Mouse (Mus musculus) CH12.LX (cell line): ENCODE measurements around the gene D630003M21Rik. TPM values are rescaled to one million over a fixed set of nuclear protein-coding genes. Genes with fewer than 3 reads are reported as not detected.

Experiments
- DNase-seq: peaks from one replicate; pipeline ENCODE4 v3.0.0-alpha.2; 2013; ENCODE audit errors: extremely low read depth
- H3K27ac ChIP-seq: 2 replicates; pipeline ENCODE4 v1.5.1; 2012; ENCODE audit warnings: low read depth, mild to moderate bottlenecking, control low read depth, moderate library complexity; ENCODE audit not compliant: insufficient read depth
- H3K27me3 ChIP-seq: replicated peaks from 2 replicates; pipeline ENCODE3; 2012; ENCODE audit warnings: inconsistent platforms
- H3K36me3 ChIP-seq, 2 experiments: replicated peaks in 1 of 2; 2 replicates each; pipeline versions ENCODE3 to v1.6.1; 2012; ENCODE audit warnings: inconsistent platforms in 1 of 2, low read length in 1 of 2, mild to moderate bottlenecking in 1 of 2, mixed read lengths in 1 of 2, moderate library complexity in 1 of 2; ENCODE audit not compliant: control insufficient read depth in 1 of 2, insufficient read depth in 1 of 2
- H3K4me1 ChIP-seq, 2 experiments: 2 replicates each; pipeline ENCODE4 v1.6.1; 2012; ENCODE audit warnings: inconsistent platforms in 1 of 2, moderate library complexity in 1 of 2; ENCODE audit not compliant: insufficient read depth in 2 of 2, control insufficient read depth in 1 of 2
- H3K4me2 ChIP-seq: 2 replicates; pipeline ENCODE4 v1.6.1; 2012; ENCODE audit warnings: low read depth, mild to moderate bottlenecking, control low read depth; ENCODE audit not compliant: poor library complexity, insufficient read depth, severe bottlenecking
- H3K4me3 ChIP-seq, 3 experiments: fragments of 150-350 bp in 1 of 3; sonication (generic) in 1 of 3; replicated peaks in 1 of 3; 2 replicates each; pipeline versions ENCODE3 to v1.5.1; 2011 to 2012; ENCODE audit warnings: low read depth in 2 of 3, low read length in 2 of 3, mild to moderate bottlenecking in 2 of 3, moderate library complexity in 2 of 3, control low read depth in 1 of 3, improper control_type of control experiment in 1 of 3, inconsistent platforms in 1 of 3, mixed read lengths in 1 of 3; ENCODE audit not compliant: poor library complexity in 1 of 3
- H3K79me2 ChIP-seq: replicated peaks from 2 replicates; pipeline ENCODE4 v1.6.1; 2012; ENCODE audit warnings: mild to moderate bottlenecking, moderate library complexity; ENCODE audit not compliant: control insufficient read depth, poor library complexity, insufficient read depth, severe bottlenecking; ENCODE audit errors: extremely low read depth
- H3K9ac ChIP-seq: 2 replicates; pipeline ENCODE4 v1.6.1; 2012; ENCODE audit warnings: low read depth, mild to moderate bottlenecking, control low read depth, moderate library complexity; ENCODE audit not compliant: insufficient read depth
- H3K9me3 ChIP-seq: replicated peaks from 2 replicates; pipeline ENCODE3; 2012; ENCODE audit warnings: low read length, inconsistent platforms, mixed read lengths
- BHLHE40 ChIP-seq: IDR thresholded peaks from 2 replicates; pipeline ENCODE4 v1.6.1; 2011; ENCODE audit warnings: mild to moderate bottlenecking, low read depth, low read length, improper control_type of control experiment
- CHD1 ChIP-seq: IDR thresholded peaks from 2 replicates; pipeline ENCODE4 v1.6.1; 2012; ENCODE audit warnings: low read depth, low read length, improper control_type of control experiment, inconsistent platforms
- CHD2 ChIP-seq: IDR thresholded peaks from 2 replicates; pipeline ENCODE4 v1.6.1; 2011; ENCODE audit warnings: low read length, improper control_type of control experiment
- E2F4 ChIP-seq: IDR thresholded peaks from 2 replicates; pipeline ENCODE4 v1.6.1; 2011; ENCODE audit warnings: low read depth, low read length, improper control_type of control experiment; ENCODE audit not compliant: insufficient replicate concordance
- ELF1 ChIP-seq: IDR thresholded peaks from 2 replicates; pipeline ENCODE4 v1.6.1; 2014; ENCODE audit warnings: low read depth, mild to moderate bottlenecking, inconsistent platforms, low read length, improper control_type of control experiment
- ETS1 ChIP-seq: conservative IDR thresholded peaks from 2 replicates; pipeline ENCODE4 v1.6.1; 2012; ENCODE audit warnings: low read depth, mild to moderate bottlenecking, inconsistent platforms, low read length, improper control_type of control experiment, moderate library complexity
- GABPA ChIP-seq: IDR thresholded peaks from 2 replicates; pipeline ENCODE4 v1.6.1; 2012; ENCODE audit warnings: low read depth, low read length, improper control_type of control experiment, inconsistent platforms; ENCODE audit not compliant: insufficient replicate concordance
- IRF4 ChIP-seq: IDR thresholded peaks from 2 replicates; pipeline ENCODE4 v1.6.1; 2014; ENCODE audit warnings: low read depth, mild to moderate bottlenecking, inconsistent platforms, low read length, improper control_type of control experiment
- JUN ChIP-seq: IDR thresholded peaks from 2 replicates; pipeline ENCODE4 v1.6.1; 2011; ENCODE audit warnings: low read depth, mild to moderate bottlenecking, low read length, improper control_type of control experiment, moderate library complexity; ENCODE audit not compliant: insufficient read depth
- JUND ChIP-seq: conservative IDR thresholded peaks from 2 replicates; pipeline ENCODE4 v1.6.1; 2011; ENCODE audit warnings: low read depth, low read length, improper control_type of control experiment
- MAFK ChIP-seq: IDR thresholded peaks from 2 replicates; pipeline ENCODE4 v1.6.1; 2011; ENCODE audit warnings: low read length, improper control_type of control experiment; ENCODE audit not compliant: insufficient replicate concordance
- MYC ChIP-seq: IDR thresholded peaks from 2 replicates; pipeline ENCODE4 v1.6.1; 2011; ENCODE audit warnings: low read depth, mild to moderate bottlenecking, improper control_type of control experiment, low read length
- NELFE ChIP-seq: IDR thresholded peaks from 2 replicates; pipeline ENCODE4 v1.6.1; 2011; ENCODE audit warnings: low read depth, low read length, improper control_type of control experiment
- NRF1 ChIP-seq: IDR thresholded peaks from 2 replicates; pipeline ENCODE4 v1.6.1; 2014; ENCODE audit warnings: low read depth, mild to moderate bottlenecking, inconsistent platforms, low read length, improper control_type of control experiment, moderate library complexity
- PAX5 ChIP-seq: IDR thresholded peaks from 2 replicates; pipeline ENCODE4 v1.6.1; 2012; ENCODE audit warnings: low read length, inconsistent platforms, mixed read lengths
- POLR2A ChIP-seq: IDR thresholded peaks from 2 replicates; pipeline ENCODE4 v1.6.1; 2011; ENCODE audit warnings: low read depth, mild to moderate bottlenecking, improper control_type of control experiment, low read length
- POLR2AphosphoS2 ChIP-seq: IDR thresholded peaks from 2 replicates; pipeline ENCODE4 v1.6.1; 2011; ENCODE audit warnings: low read depth, low read length, improper control_type of control experiment
- RCOR1 ChIP-seq: conservative IDR thresholded peaks from 2 replicates; pipeline ENCODE4 v1.6.1; 2012; ENCODE audit warnings: low read depth, mild to moderate bottlenecking, inconsistent platforms, low read length, improper control_type of control experiment
- SIN3A ChIP-seq: IDR thresholded peaks from 2 replicates; pipeline ENCODE4 v1.6.1; 2012; ENCODE audit warnings: low read length, improper control_type of control experiment, inconsistent platforms
- TBP ChIP-seq: conservative IDR thresholded peaks from 2 replicates; pipeline ENCODE4 v1.6.1; 2011; ENCODE audit warnings: low read depth, low read length, improper control_type of control experiment
- TCF12 ChIP-seq: IDR thresholded peaks from 2 replicates; pipeline ENCODE4 v1.6.1; 2014; ENCODE audit warnings: low read depth, mild to moderate bottlenecking, inconsistent platforms, low read length, improper control_type of control experiment
- USF1 ChIP-seq: IDR thresholded peaks from 2 replicates; pipeline ENCODE4 v1.6.1; 2014; ENCODE audit warnings: low read depth, mild to moderate bottlenecking, inconsistent platforms, low read length, improper control_type of control experiment
- USF2 ChIP-seq: conservative IDR thresholded peaks from 2 replicates; pipeline ENCODE4 v1.6.1; 2011; ENCODE audit warnings: low read depth, low read length, improper control_type of control experiment
- ZC3H11A ChIP-seq: IDR thresholded peaks from 2 replicates; pipeline ENCODE4 v1.6.1; 2012; ENCODE audit warnings: low read depth, mild to moderate bottlenecking, inconsistent platforms, low read length, improper control_type of control experiment
- ZKSCAN1 ChIP-seq: IDR thresholded peaks from 2 replicates; pipeline ENCODE4 v1.6.1; 2012; ENCODE audit warnings: low read depth, inconsistent platforms, low read length, improper control_type of control experiment, borderline replicate concordance
- ZNF384 ChIP-seq: IDR thresholded peaks from 2 replicates; pipeline ENCODE4 v1.6.1; 2012; ENCODE audit warnings: low read depth, low read length, improper control_type of control experiment, inconsistent platforms
- dilution Hi-C: fragments of 300-500 bp; cut with MboI; formaldehyde crosslinking; loops from 2 replicates; pipeline ENCODE4 v1.14.3; 2020; ENCODE audit warnings: low sequenced_read_pairs; ENCODE audit not compliant: extremely low pct_unique_long_range_greater_than_20kb, extremely low pct_ligation_motif_present
- in situ Hi-C: fragments of 300-500 bp; cut with MboI; formaldehyde crosslinking; loops from 3 replicates; pipeline ENCODE4 v1.14.3; 2019; ENCODE audit warnings: low sequenced_read_pairs, low pct_ligation_motif_present, low pct_unique_long_range_greater_than_20kb, mixed read lengths
- polyA plus RNA-seq: library from polyadenylated mRNA; unstranded; fragments of >175 nt; gene quantifications from 2 replicates; pipeline ENCODE4 v1.2.1, GENCODE M21; 2012; ENCODE audit warnings: low read depth; ENCODE audit not compliant: insufficient read length
- total RNA-seq, 2 experiments: library from RNA; depleted of rRNA; stranded (reverse); fragments of 300-350 nt in 1 of 2; fragments of >200 nt in 1 of 2; gene quantifications; 2 replicates each; pipeline ENCODE4 v1.2.3; 2012 to 2014

The D630003M21Rik gene
- total and polyA plus RNA-seq, 3 experiments = 0.23 to 1.4 (median 0.93) TPM

- no peak overlapping the region for H3K9ac ChIP-seq
- H3K4me2 ChIP-seq = no peak overlapping the region
- no peak for DNase-seq
- H3K9me3 ChIP-seq = peaks cover 3% of the 10 kb centered on the region
- peaks cover 12 to 32% of the 10 kb centered on the region in 2 experiments for H3K4me1 ChIP-seq
- in situ Hi-C loops = no loop called here
- H3K27ac ChIP-seq = no peak overlapping the region
- no peak overlapping the region for H3K4me3 ChIP-seq
- dilution Hi-C loops = no loop called here
- H3K27me3 ChIP-seq = peaks cover 10% of the 10 kb centered on the region
- no peaks in the 10 kb centered on the region for H3K79me2 ChIP-seq
- no peaks in the 10 kb centered on the region for H3K36me3 ChIP-seq
- no peak for TF ChIP-seq GABPA
- no peak for TF ChIP-seq CHD1
- TF ChIP-seq SIN3A = no peak
- no peak for TF ChIP-seq NRF1
- no peak for TF ChIP-seq ZNF384
- TF ChIP-seq ZC3H11A = no peak
- TF ChIP-seq USF2 = no peak
- TF ChIP-seq ZKSCAN1 = no peak
- no peak for TF ChIP-seq JUND
- no peak for TF ChIP-seq RCOR1
- TF ChIP-seq PAX5 = no peak
- TF ChIP-seq JUN = no peak
- TF ChIP-seq NELFE = no peak
- no peak for TF ChIP-seq E2F4
- no peak for TF ChIP-seq ELF1
- no peak for TF ChIP-seq POLR2A
- TF ChIP-seq TBP = no peak
- TF ChIP-seq USF1 = no peak
- TF ChIP-seq CHD2 = no peak
- no peak for TF ChIP-seq ETS1
Measured at GRCm38 (mm10) chr2:158161761-158162160, 67.3 kb downstream of the D630003M21Rik start.

- Histone ChIP-seq H3K9me3 (peaks cover 3% of the 10 kb centered on the region), H3K36me3 (no peaks in the 10 kb centered on the region), H3K4me3 (peak overlapping the region in 1 of 3 experiments; percentile 39), H3K27me3 (peaks cover 22% of the 10 kb centered on the region), H3K79me2 (no peaks in the 10 kb centered on the region), H3K9ac (peak overlapping the region; percentile 9; the same call in 1 of the 2 replicates), H3K27ac (no peak overlapping the region), H3K4me2 (peak overlapping the region; percentile 34; the same call in 1 of the 2 replicates), H3K4me1 (peaks cover 8 to 23% of the 10 kb centered on the region in 2 experiments)
- 0 out of 2 replicates have a peak, but pooled peaks have one; percentile 21 for TF ChIP-seq ELF1
- peak; percentile 17; the same call in 1 of the 2 replicates for TF ChIP-seq MAFK
- peak; percentile 36; the same call in 1 of the 2 replicates for TF ChIP-seq CHD2
- TF ChIP-seq ETS1 = peak; percentile 82
- no peak for TF ChIP-seq POLR2AphosphoS2
- TF ChIP-seq BHLHE40 = peak; percentile 50
- TF ChIP-seq TCF12 = peak; percentile 72
- TF ChIP-seq IRF4 = 0 out of 2 replicates have a peak, but pooled peaks have one; percentile 32
- TF ChIP-seq USF1 = no peak
- 0 out of 2 replicates have a peak, but pooled peaks have one; percentile 19 for TF ChIP-seq MYC
- TF ChIP-seq SIN3A = peak; percentile 77
- dilution Hi-C loops = no loop called here
- in situ Hi-C loops = no loop called here
- peak; percentile 45 for DNase-seq
Measured at GRCm38 (mm10) chr2:158159376-158160235, 69.4 kb downstream of the D630003M21Rik start.
